Mouse (Mus musculus) thymus, postnatal 36 days (tissue): ENCODE data around the gene Ccdc7a.

ENCODE experiments used
- DNase-seq, 2 experiments: peaks; one replicate each; pipeline ENCODE4 v3.0.0; 2022; ENCODE audit warnings: mixed read lengths in 2 of 2

The Ccdc7a gene

DNA sequence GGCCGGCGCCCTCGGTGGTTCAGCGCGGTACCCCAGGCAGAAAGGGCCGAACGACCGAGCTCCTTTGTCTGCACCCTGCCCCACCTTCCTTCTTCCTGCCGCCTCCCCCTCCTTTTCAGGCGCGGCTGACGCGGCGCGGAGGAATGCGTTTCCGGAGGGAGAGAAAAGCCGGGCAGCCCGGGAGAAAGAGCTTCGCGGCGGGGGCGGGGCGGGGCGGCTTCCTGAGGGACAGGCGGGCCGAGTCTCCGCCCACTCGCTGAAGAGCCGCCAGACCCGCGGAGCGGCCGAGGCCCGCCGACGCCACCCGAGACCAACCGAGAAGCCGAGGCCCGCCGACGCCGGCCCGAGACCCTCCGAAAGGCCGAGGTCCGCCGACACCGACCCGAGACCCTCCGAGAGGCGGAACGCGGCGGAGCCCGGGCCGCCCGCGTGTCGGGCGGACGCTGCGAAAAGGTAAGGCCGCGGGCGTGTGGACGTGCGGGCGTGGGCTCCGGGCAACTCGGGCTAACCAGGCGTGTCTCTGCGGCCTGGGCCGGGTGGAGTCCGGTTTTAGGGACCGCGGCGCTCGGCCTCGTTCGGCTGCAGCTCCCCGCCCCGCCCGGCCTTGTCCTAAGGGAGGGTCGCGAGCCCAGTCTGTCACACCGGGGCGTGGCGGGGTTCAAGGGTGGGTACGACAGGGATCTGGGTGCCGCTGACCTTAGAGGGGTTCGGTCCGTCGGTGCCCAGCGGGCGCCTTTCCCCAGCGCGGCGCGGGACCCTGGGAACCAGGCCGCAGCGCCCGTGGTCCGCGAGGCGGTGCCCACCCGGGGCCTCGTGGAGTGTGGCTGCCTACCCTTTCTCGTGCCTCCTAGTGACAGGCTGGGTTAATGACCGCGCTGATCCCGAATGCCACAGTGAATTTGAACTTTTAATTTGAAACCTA, 379.5 kb downstream of the Ccdc7a start, which contains the start of gene Itgb1:
TSS of gene Itgb1 (plus strand) at position 148 of the 922 bp plus-strand sequence.
- DNase-seq: peak; percentile 86 to 89

- DNase-seq: no peak
Measured at GRCm38 (mm10) chr8:128684609-128685506, 380.5 kb downstream of the Ccdc7a start.
